Mouse (Mus musculus) stomach, embryonic 16.5 days (tissue): Measurements from ENCODE around the gene Ppp6r3. TPM values are rescaled to one million over a fixed set of nuclear protein-coding genes. Genes with fewer than 3 reads are reported as not detected.
A peak's percentile ranks its signal among the peaks of the same experiment; 100 is the strongest.

Experiments used
- ATAC-seq: fragments of 200-750 bp; cut with Nextera tagmentation; 2 replicates; pipeline ENCODE4 v1.8.0; 2017; ENCODE audit warnings: moderate number of reproducible peaks, moderate TSS enrichment; ENCODE audit not compliant: insufficient read depth, low FRiP score
- H3K27ac ChIP-seq: fragments of 300-500 bp; sonication (generic); 2 replicates; pipeline ENCODE4 v1.5.1; 2014; ENCODE audit warnings: low read length
- H3K27me3 ChIP-seq: fragments of 300-500 bp; sonication (generic); 2 replicates; pipeline ENCODE4 v1.6.1; 2014; ENCODE audit warnings: low read length, control low read depth, mixed read lengths; ENCODE audit not compliant: control insufficient read depth, insufficient read depth
- H3K36me3 ChIP-seq: fragments of 300-500 bp; sonication (generic); 2 replicates; pipeline ENCODE4 v1.6.1; 2014; ENCODE audit warnings: low read length; ENCODE audit not compliant: control insufficient read depth, insufficient read depth
- H3K4me1 ChIP-seq: fragments of 300-500 bp; sonication (generic); 2 replicates; pipeline ENCODE4 v1.6.1; 2014; ENCODE audit warnings: low read length, control low read depth, mixed read lengths; ENCODE audit not compliant: control insufficient read depth, insufficient read depth
- H3K4me2 ChIP-seq: fragments of 300-500 bp; sonication (generic); 2 replicates; pipeline ENCODE4 v1.6.1; 2014; ENCODE audit warnings: low read depth, low read length, mixed read lengths
- H3K4me3 ChIP-seq: fragments of 300-500 bp; sonication (generic); replicated peaks from 2 replicates; pipeline ENCODE4 v1.5.1; 2014; ENCODE audit warnings: mild to moderate bottlenecking, low read length
- H3K9ac ChIP-seq: fragments of 300-500 bp; sonication (generic); 2 replicates; pipeline ENCODE4 v1.6.1; 2014; ENCODE audit warnings: low read length
- H3K9me3 ChIP-seq: fragments of 300-500 bp; sonication (generic); replicated peaks from 2 replicates; pipeline ENCODE4 v1.6.1; 2016; ENCODE audit warnings: low read length, control low read depth; ENCODE audit not compliant: control insufficient read depth
- WGBS: fragments of 180-500 bp; shearing (Covaris S2); extraction: QIAGEN DNeasy Blood & Tissue Kit; methylation state at CpG from one replicate; pipeline ENCODE4 v1.1.7; 2014; 5-methylcytosine and 5-hydroxymethylcytosine counted together
- polyA plus RNA-seq: library from polyadenylated mRNA; unstranded; fragments of >200 nt; fragmentation: Nextera tagmentation; extraction: Ambion mirVana; gene quantifications from 2 replicates; pipeline ENCODE4 v1.2.1, GENCODE M21; 2015

Ppp6r3 gene
- polyA plus RNA-seq, 1 experiment from 2014 or later: 54.0 TPM

DNA sequence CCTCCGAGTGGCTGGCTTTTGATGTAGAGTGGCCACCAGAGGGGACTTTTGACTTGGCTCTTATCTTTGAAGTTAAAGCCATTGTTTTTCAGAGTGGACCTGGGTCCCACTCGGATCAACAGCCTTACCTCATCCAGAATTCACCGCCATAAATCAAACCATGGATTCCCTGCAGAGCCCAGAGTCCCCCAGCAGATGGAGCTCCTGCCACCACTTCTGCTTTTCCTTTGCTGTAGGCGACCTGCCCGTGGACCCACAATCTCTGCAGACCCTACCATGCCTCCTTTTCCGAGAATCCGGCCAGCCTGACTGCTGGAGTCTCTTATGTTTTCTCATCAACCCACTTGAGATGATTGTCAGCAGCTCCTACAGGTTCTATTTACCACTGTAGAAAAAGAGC, 5.8 kb upstream of the Ppp6r3 start:
- WGBS: 24% methylated on average over 7 of the region's 7 CpGs
- Histone ChIP-seq H3K36me3 (peaks cover 9% of the 10 kb centered on the region; the same call in 1 of the 2 replicates), H3K27ac (no peak overlapping the region), H3K4me3 (no peak overlapping the region), H3K9me3 (no peaks in the 10 kb centered on the region), H3K27me3 (no peaks in the 10 kb centered on the region), H3K4me1 (0 out of 2 replicates have a peak, but pooled peaks cover 4% of the 10 kb centered on the region), H3K4me2 (no peak overlapping the region), H3K9ac (no peak overlapping the region)
- no peak for ATAC-seq

DNA sequence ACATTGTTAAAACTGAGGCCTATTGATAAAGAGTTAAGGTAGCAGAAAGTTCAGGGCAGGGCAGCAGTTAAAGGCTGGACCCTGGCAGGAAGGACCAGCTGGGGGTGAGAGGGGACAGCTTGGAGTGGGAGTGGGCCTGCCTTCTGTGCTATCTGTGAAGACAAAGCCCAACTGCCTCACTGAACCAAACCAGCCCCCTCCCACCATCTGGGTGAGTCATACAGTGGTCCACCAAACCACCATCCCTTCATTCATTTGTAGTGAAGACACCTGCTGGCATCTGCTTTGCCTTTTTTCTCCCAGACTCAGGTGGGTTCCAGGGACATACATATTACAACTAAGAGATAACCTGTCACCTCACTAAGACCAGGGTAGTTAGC, 2.4 kb upstream of the Ppp6r3 start:
- Histone ChIP-seq H3K4me2 (no peak overlapping the region), H3K27me3 (no peaks in the 10 kb centered on the region), H3K9me3 (no peaks in the 10 kb centered on the region), H3K4me3 (no peak overlapping the region), H3K4me1 (peaks cover 21% of the 10 kb centered on the region), H3K27ac (no peak overlapping the region), H3K9ac (no peak overlapping the region), H3K36me3 (no peaks in the 10 kb centered on the region)
- no peak for ATAC-seq

DNA sequence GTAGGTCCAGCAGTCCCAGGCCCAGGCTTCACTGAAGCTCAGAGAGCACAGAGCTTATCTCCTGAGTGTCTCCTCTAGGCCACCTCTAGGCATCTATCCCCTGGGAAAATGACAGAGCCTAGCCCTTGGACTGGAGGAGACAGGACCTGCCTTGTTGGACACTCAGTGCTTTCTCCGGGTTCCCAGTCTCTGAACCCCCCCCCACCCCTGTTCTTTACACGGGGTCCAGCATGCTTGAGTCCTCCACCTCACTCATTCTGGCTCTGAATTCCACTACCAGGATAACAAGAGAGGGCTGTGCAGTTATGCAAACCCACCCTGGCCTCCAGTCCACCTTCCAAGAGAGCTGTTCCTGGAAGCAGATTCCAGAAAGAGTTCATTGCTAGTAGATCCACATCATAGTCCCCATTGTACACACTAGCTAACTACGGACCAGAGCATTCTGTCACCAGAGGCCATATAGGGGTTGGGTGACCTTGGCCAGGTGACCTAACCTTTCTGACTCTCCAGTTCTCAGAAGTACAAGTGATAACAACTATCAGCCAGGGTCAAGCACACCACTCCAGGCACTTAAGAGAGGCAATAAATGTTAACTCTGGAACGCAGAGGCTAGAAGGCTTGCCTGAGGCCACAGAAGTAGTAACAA, 1.8 kb upstream of the Ppp6r3 start:
- H3K4me3 ChIP-seq: no peak overlapping the region
- H3K27ac ChIP-seq: no peak overlapping the region
- H3K4me1 ChIP-seq: peaks cover 21% of the 10 kb centered on the region
- no peaks in the 10 kb centered on the region; the same call in 1 of the 2 replicates for H3K36me3 ChIP-seq
- H3K4me2 ChIP-seq: no peak overlapping the region
- ATAC-seq: no peak
- H3K9me3 ChIP-seq: no peaks in the 10 kb centered on the region
- H3K27me3 ChIP-seq: no peaks in the 10 kb centered on the region
- no peak overlapping the region for H3K9ac ChIP-seq
- 75% methylated on average over 4 of the region's 4 CpGs for WGBS

DNA sequence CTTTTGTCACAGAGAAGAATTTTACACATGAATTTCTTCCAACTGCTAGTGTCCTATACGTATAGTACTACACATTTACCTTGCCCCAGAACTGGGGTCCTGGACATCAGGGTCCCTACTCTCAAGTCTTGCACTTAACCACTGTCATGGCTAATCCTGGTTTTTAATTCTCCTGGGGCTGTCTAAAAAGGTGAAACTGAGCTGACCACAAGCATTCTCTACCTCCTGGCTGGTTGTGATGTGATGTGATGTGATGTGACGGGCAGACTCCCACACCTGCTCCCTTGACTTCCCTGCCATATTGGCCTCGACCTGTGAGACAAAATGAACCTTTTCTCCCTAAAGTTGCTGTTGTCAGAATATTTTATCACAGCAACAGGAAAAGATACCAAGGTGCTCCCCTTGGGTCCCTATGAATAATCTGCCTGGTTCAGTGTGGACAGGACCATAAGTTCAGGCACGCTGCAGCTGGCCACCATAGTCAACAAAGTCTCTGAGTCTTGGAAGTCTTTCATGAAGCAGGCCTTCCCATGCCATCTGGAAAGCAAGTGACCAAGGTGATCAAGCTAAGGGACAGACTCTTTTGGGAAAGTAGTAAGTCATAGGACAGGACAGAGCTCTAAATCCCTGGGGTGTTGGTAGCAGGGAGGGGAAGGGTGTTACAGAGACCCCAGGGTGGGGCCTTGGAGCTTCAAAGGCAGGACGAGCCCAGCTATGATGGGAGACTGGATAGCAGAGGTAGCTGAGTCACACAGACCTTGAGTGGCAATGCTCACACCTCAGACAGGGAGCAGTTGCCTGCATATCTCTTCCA, 1.1 kb upstream of the Ppp6r3 start:
- H3K36me3 ChIP-seq: no peaks in the 10 kb centered on the region; the same call in 1 of the 2 replicates
- peak overlapping the region; percentile 96 for H3K27ac ChIP-seq
- peaks cover 21% of the 10 kb centered on the region for H3K4me1 ChIP-seq
- no peak for ATAC-seq
- no peaks in the 10 kb centered on the region for H3K9me3 ChIP-seq
- no peaks in the 10 kb centered on the region for H3K27me3 ChIP-seq
- 0 out of 2 replicates have a peak overlapping the region, but pooled peaks have one; percentile 26 for H3K9ac ChIP-seq
- peak overlapping the region; percentile 95 for H3K4me3 ChIP-seq
- WGBS: 74% methylated on average over 5 of the region's 5 CpGs
- H3K4me2 ChIP-seq: peak overlapping the region; percentile 48

DNA sequence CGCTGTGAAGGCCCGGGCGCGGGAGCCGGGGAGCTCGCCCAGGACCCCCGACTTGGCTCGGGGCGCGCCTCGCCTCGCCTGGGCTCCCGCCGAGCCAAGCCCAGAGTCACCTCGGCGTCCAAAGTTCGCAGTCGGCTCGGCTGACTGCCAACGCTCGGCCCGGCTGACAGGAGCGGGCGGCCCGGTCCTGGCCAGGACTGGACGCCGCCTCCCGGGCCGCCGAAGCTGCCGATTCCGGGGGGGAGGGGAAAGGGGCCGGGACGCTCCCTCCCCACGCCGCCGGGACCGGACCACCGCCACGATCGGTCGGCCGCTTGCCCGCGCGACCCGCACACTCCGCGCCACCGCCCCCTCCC, 295 bp downstream of the Ppp6r3 start:
- peak overlapping the region; percentile 90 for H3K4me2 ChIP-seq
- ATAC-seq: peak; percentile 41
- peaks cover 21% of the 10 kb centered on the region for H3K4me1 ChIP-seq
- H3K4me3 ChIP-seq: peak overlapping the region; percentile 95
- peak overlapping the region; percentile 97 for H3K9ac ChIP-seq
- no peaks in the 10 kb centered on the region; the same call in 1 of the 2 replicates for H3K36me3 ChIP-seq
- H3K27ac ChIP-seq: peak overlapping the region; percentile 96
- 0% methylated on average over 42 of the region's 50 CpGs for WGBS
- no peaks in the 10 kb centered on the region for H3K9me3 ChIP-seq
- no peaks in the 10 kb centered on the region for H3K27me3 ChIP-seq

DNA sequence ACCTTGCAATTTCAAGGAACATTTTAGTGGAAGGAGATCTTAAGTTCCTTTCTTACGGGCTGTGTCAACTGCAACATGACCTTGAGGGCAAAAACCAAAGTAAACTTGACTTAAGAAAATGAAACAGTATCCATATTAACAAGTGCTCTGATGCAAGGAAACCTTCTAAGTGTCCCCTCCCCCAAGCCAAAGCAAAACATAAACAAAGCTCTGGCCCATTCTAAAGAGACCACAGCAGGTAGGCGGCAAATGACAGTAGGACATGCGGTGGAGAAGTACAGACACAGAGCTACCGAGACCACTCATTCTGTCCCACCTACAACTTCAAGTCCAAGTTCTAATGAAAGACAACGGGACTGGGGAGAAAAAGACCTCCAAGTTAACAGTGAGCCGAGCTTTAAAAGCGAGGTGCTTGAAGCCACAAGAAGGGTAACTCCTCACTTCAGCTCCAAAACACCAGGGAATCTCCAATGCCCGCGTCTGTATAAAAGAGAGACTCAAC, 905 bp downstream of the Ppp6r3 start:
- Histone ChIP-seq H3K27me3 (no peaks in the 10 kb centered on the region), H3K4me2 (peak overlapping the region; percentile 90), H3K4me3 (peak overlapping the region; percentile 95), H3K9me3 (no peaks in the 10 kb centered on the region), H3K4me1 (peaks cover 21% of the 10 kb centered on the region), H3K27ac (peak overlapping the region; percentile 96), H3K9ac (peak overlapping the region; percentile 97), H3K36me3 (no peaks in the 10 kb centered on the region; the same call in 1 of the 2 replicates)
- no peak for ATAC-seq
- 1% methylated on average over 9 of the region's 9 CpGs for WGBS

DNA sequence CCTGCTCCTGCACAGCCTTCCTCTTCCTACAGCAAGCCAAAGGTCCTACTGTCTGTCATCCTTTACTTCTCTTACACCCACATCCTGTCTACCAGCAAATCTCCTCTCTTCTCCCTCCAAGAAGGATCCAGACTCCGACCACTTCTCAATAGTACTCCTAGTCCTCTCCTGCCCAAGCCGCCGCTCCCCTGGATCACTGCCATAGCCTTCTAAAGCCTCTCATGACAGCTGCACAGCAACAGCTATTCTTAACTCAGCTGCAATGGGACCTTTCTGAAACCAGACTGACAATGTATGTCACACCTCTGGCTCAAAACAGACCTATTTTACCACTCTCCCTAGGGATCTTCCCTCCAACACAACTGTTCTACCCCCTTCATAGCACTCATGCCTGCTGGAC, 11.2 kb downstream of the Ppp6r3 start:
- Histone ChIP-seq H3K4me1 (peaks cover 17% of the 10 kb centered on the region; the same call in 1 of the 2 replicates), H3K9ac (no peak overlapping the region), H3K36me3 (no peaks in the 10 kb centered on the region), H3K9me3 (no peaks in the 10 kb centered on the region), H3K4me2 (no peak overlapping the region), H3K4me3 (no peak overlapping the region), H3K27me3 (no peaks in the 10 kb centered on the region), H3K27ac (no peak overlapping the region)
- no peak for ATAC-seq
- WGBS: 88% methylated on average over 3 of the region's 3 CpGs

DNA sequence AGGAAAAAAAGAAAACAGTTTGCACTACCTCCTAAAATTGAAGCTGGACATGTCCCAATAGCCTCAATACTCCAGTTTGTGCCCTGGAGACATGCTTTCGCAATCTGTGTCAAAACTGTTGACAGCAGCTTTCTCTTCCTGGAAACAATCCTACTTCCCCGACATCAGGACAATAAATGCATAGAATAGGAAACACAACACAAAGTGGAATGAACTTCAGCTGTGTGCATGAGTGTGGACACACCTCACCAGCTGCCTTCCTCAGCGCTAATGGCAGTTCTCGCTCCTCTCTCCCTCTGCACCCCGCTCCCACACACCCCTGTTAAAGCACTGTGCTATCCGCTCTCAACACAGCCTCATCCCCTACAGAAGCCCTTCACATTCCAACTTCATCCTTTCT, 12.8 kb downstream of the Ppp6r3 start:
- Histone ChIP-seq H3K27ac (no peak overlapping the region), H3K36me3 (no peaks in the 10 kb centered on the region), H3K4me3 (no peak overlapping the region), H3K9ac (no peak overlapping the region), H3K9me3 (no peaks in the 10 kb centered on the region), H3K4me2 (no peak overlapping the region), H3K27me3 (no peaks in the 10 kb centered on the region), H3K4me1 (0 out of 2 replicates have a peak, but pooled peaks cover 6% of the 10 kb centered on the region)
- no peak for ATAC-seq
- WGBS: 87% methylated on average over 6 of the region's 6 CpGs

DNA sequence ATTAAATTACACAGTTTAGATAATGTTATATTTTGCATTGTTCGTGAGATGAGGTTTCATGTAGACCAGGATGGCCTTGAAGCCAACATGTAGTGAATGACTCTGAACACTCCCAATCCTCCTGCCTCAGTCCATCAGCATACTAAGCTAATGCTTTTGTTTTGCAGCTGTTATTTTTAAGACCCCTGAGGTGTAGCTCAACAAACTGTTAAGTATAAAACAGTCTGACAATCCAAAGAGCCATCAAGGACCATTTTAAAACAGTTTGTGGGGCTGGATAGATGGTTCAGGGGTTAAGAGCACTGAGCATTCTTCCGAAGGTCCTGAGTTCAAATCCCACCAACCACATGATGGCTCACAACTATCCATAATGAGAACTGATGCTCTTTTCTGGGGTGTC, 13.3 kb downstream of the Ppp6r3 start:
- Histone ChIP-seq H3K9me3 (no peaks in the 10 kb centered on the region), H3K4me3 (no peak overlapping the region), H3K9ac (no peak overlapping the region), H3K4me2 (no peak overlapping the region), H3K27me3 (no peaks in the 10 kb centered on the region), H3K27ac (no peak overlapping the region), H3K4me1 (0 out of 2 replicates have a peak, but pooled peaks cover 5% of the 10 kb centered on the region), H3K36me3 (no peaks in the 10 kb centered on the region)
- ATAC-seq: no peak
- 88% methylated on average over 2 of the region's 2 CpGs for WGBS
